Mouse (Mus musculus): ENCODE measurements around the gene Fos. TPM values are rescaled to one million over a fixed set of nuclear protein-coding genes. Genes with fewer than 3 reads are reported as not detected.

Gene Fos
- polyA plus RNA-seq, 1 experiment from 2014 or later = 38.8 TPM

DNA sequence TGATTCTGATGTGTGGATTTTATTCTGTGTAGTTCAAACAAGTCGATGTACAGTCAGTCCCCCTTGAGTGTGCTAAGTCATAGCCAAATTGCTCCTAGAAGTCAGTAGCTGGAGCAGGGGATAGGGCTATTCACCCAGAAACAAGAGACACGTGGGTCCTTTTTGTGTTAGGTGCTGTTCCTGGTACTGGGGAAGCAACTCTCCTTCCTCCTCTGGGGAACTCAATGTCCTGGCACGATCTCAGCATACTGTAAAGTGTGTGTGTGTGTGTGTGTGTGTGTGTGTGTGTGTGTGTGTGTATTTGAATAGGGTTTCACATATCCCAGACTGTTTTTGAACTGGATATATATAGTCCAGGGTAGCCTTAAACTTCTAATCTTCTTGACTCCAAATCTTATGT, 8.8 kb upstream of the Fos start:
- H3K27ac ChIP-seq = no peak overlapping the region
- no peak overlapping the region for H3K4me2 ChIP-seq
- H3K4me3 ChIP-seq = no peak overlapping the region
- H3K9ac ChIP-seq = no peak overlapping the region
- no peaks in the 10 kb centered on the region for H3K9me3 ChIP-seq
- no peak for ATAC-seq (ENCODE audit: insufficient number of reproducible peaks, low FRiP score, low TSS enrichment, low read depth)
- H3K36me3 ChIP-seq = no peaks in the 10 kb centered on the region
- peaks cover 14% of the 10 kb centered on the region for H3K4me1 ChIP-seq
- H3K27me3 ChIP-seq = no peaks in the 10 kb centered on the region
- WGBS = 49% methylated on average over 3 of the region's 3 CpGs

DNA sequence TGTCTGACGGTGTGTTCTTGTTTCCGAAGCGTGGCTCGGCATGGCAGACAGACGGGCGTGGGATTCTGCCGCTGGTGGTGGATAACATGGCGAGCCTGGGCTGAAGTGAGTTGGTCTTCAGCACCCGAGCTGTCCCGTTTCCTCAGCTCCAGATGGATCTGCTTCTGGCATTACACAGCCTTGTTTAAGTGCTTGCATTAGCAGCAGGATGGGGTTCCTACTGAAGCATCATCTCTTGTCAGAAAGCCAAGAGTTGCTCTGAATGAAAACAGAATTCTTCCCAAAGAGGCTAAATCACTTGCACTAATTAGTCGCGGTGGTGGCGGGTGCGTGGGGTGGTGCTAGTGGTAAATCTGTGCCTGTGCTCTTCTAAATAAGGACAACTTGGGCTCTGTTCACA, 5.8 kb upstream of the Fos start:
- Histone ChIP-seq H3K4me2 (no peak overlapping the region), H3K9ac (no peak overlapping the region), H3K4me1 (peaks cover 15% of the 10 kb centered on the region), H3K9me3 (no peaks in the 10 kb centered on the region), H3K27me3 (no peaks in the 10 kb centered on the region), H3K4me3 (no peak overlapping the region), H3K27ac (no peak overlapping the region), H3K36me3 (no peaks in the 10 kb centered on the region)
- ATAC-seq (ENCODE audit: insufficient number of reproducible peaks, low FRiP score, low TSS enrichment, low read depth) = no peak
- WGBS = 74% methylated on average over 14 of the region's 14 CpGs

- Histone ChIP-seq H3K27me3 (no peaks in the 10 kb centered on the region), H3K9ac (no peak overlapping the region), H3K4me1 (peaks cover 16% of the 10 kb centered on the region), H3K27ac (no peak overlapping the region), H3K9me3 (no peaks in the 10 kb centered on the region), H3K36me3 (no peaks in the 10 kb centered on the region), H3K4me2 (no peak overlapping the region), H3K4me3 (no peak overlapping the region)
- ATAC-seq (ENCODE audit: insufficient number of reproducible peaks, low FRiP score, low TSS enrichment, low read depth) = no peak
- 78% methylated on average over 12 of the region's 12 CpGs for WGBS
Measured at GRCm38 (mm10) chr12:85468666-85469065, 5.0 kb upstream of the Fos start.

- peak overlapping the region; percentile 64 for H3K4me3 ChIP-seq
- peaks cover 23% of the 10 kb centered on the region for H3K27me3 ChIP-seq
- peak overlapping the region; percentile 94 for H3K27ac ChIP-seq
- H3K9ac ChIP-seq = peak overlapping the region; percentile 18
- peak; percentile 42 for ATAC-seq (ENCODE audit: insufficient number of reproducible peaks, low FRiP score, low TSS enrichment, low read depth)
- peaks cover 39% of the 10 kb centered on the region for H3K4me1 ChIP-seq
- H3K36me3 ChIP-seq = peaks cover 5% of the 10 kb centered on the region; the same call in 1 of the 2 replicates
- WGBS = under 1% methylated on average over 42 of the region's 42 CpGs
- H3K9me3 ChIP-seq = no peaks in the 10 kb centered on the region
- H3K4me2 ChIP-seq = peak overlapping the region; percentile 96
Measured at GRCm38 (mm10) chr12:85471920-85472655, 1.6 kb upstream of the Fos start.

DNA sequence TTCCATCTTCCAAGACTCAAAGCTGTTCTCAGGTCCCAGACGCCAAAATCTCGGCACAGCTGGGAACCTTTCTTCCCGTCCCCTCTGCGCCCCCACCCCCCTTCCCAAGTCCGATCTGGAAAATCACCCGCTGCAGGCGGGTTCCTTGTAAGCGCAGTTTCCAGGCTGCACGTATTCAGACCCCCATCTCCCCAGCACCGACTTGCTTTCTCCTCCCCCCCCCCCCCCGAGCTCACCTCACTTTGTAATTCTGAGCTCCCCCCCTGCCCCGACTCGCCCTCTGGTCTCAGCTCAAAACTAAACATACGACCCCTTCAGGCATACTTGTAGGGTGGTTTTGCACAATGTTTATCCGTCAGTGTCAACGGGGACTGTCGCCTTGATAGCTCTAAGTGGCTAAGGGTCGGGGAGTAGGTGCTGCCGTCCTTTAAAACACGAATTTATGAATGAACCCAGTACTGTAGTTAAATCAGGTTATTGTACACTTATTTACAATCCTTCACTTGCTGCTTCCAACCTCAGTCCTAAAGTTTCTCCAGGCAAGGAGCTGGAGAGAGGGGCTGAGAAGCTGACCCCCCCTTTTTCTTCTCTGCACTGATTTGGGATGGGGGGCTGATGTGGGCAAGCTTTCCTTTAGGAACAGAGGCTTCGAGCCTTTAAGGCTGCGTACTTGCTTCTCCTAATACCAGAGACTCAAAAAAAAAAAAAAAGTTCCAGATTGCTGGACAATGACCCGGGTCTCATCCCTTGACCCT, 857 bp upstream of the Fos start:
- Histone ChIP-seq H3K27me3 (peaks cover 23% of the 10 kb centered on the region), H3K4me3 (peak overlapping the region; percentile 64), H3K4me2 (peak overlapping the region; percentile 96), H3K27ac (peak overlapping the region; percentile 94), H3K9me3 (no peaks in the 10 kb centered on the region), H3K36me3 (peaks cover 5% of the 10 kb centered on the region; the same call in 1 of the 2 replicates), H3K4me1 (peaks cover 39% of the 10 kb centered on the region), H3K9ac (peak overlapping the region; percentile 18; the same call in 1 of the 2 replicates)
- no peak for ATAC-seq (ENCODE audit: insufficient number of reproducible peaks, low FRiP score, low TSS enrichment, low read depth)
- WGBS = under 1% methylated on average over 22 of the region's 23 CpGs

GRCm38 (mm10) chr12:85474298-85475231, 875 bp downstream of the Fos start:
- Histone ChIP-seq H3K36me3 (peaks cover 5% of the 10 kb centered on the region; the same call in 1 of the 2 replicates), H3K9me3 (no peaks in the 10 kb centered on the region), H3K4me1 (peaks cover 46% of the 10 kb centered on the region), H3K27ac (peak overlapping the region; percentile 94), H3K4me2 (peak overlapping the region; percentile 96), H3K27me3 (peaks cover 23% of the 10 kb centered on the region), H3K9ac (peak overlapping the region; percentile 55), H3K4me3 (peak overlapping the region; percentile 64)
- under 1% methylated on average over 49 of the region's 49 CpGs for WGBS
- 0 out of 2 replicates have a peak, but pooled peaks have one; percentile 11 for ATAC-seq (ENCODE audit: insufficient number of reproducible peaks, low FRiP score, low TSS enrichment, low read depth)

- H3K9ac ChIP-seq = peak overlapping the region; percentile 11; the same call in 1 of the 2 replicates
- peak overlapping the region; percentile 64 for H3K4me3 ChIP-seq
- peaks cover 5% of the 10 kb centered on the region; the same call in 1 of the 2 replicates for H3K36me3 ChIP-seq
- H3K4me1 ChIP-seq = peaks cover 50% of the 10 kb centered on the region
- no peaks in the 10 kb centered on the region for H3K9me3 ChIP-seq
- peaks cover 23% of the 10 kb centered on the region for H3K27me3 ChIP-seq
- peak overlapping the region; percentile 96 for H3K4me2 ChIP-seq
- 23% methylated on average over 14 of the region's 16 CpGs for WGBS
- H3K27ac ChIP-seq = no peak overlapping the region
- no peak for ATAC-seq (ENCODE audit: insufficient number of reproducible peaks, low FRiP score, low TSS enrichment, low read depth)
Measured at GRCm38 (mm10) chr12:85475232-85475919, 1.7 kb downstream of the Fos start.

- H3K9ac ChIP-seq = no peak overlapping the region; the same call in 1 of the 2 replicates
- H3K27me3 ChIP-seq = peaks cover 23% of the 10 kb centered on the region
- no peak overlapping the region for H3K27ac ChIP-seq
- H3K9me3 ChIP-seq = no peaks in the 10 kb centered on the region
- peak overlapping the region; percentile 64 for H3K4me3 ChIP-seq
- ATAC-seq (ENCODE audit: insufficient number of reproducible peaks, low FRiP score, low TSS enrichment, low read depth) = no peak
- peaks cover 50% of the 10 kb centered on the region for H3K4me1 ChIP-seq
- peak overlapping the region; percentile 96 for H3K4me2 ChIP-seq
- 44% methylated on average over 23 of the region's 23 CpGs for WGBS
- peaks cover 5% of the 10 kb centered on the region; the same call in 1 of the 2 replicates for H3K36me3 ChIP-seq
Measured at GRCm38 (mm10) chr12:85475920-85476828, 2.5 kb downstream of the Fos start.

DNA sequence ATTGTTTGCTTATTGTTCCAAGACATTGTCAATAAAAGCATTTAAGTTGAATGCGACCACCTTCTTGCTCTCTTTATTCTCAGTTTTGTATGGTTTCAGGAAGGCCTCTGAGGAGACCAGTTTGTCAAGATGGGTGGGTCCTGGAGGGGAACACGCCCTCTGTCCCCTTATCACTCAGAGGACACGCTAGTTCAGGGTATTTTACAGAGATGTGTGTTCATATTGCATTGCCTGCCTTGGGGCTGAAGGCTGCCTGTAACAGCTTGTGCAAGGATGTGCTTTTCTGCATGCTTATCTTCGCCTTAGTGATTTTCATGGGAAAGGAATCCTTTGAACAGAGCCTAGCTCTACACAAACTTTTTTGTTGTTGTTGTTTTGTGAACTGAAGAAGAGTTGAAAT, 3.5 kb downstream of the Fos start:
- H3K4me1 ChIP-seq = peaks cover 44% of the 10 kb centered on the region
- no peak overlapping the region for H3K4me3 ChIP-seq
- no peak overlapping the region for H3K4me2 ChIP-seq
- no peak for ATAC-seq (ENCODE audit: insufficient number of reproducible peaks, low FRiP score, low TSS enrichment, low read depth)
- no peaks in the 10 kb centered on the region for H3K9me3 ChIP-seq
- peaks cover 23% of the 10 kb centered on the region for H3K27me3 ChIP-seq
- no peak overlapping the region for H3K27ac ChIP-seq
- peaks cover 5% of the 10 kb centered on the region; the same call in 1 of the 2 replicates for H3K36me3 ChIP-seq
- no peak overlapping the region for H3K9ac ChIP-seq
- 77% methylated on average over 4 of the region's 4 CpGs for WGBS

DNA sequence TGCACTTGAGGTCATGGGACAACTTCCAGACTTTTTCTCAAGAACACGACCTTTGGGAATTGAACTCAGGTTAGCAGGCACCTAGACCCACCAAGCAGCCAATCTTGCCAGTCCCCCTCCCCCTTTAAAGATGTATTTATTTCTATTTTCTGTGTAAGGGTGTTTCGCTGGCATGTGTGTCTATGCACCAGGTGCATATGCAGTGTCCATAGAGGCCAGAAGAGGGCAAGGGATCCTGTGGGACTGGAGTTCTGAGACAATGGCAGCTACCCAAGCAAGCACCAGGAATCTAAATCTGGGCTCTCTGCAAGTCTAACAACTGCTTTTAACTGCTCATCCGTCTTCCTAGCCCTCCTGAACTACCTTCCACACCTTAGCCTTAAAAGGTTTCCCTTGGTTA, 4.1 kb downstream of the Fos start:
- no peak overlapping the region for H3K9ac ChIP-seq
- H3K4me1 ChIP-seq = peaks cover 38% of the 10 kb centered on the region
- no peak for ATAC-seq (ENCODE audit: insufficient number of reproducible peaks, low FRiP score, low TSS enrichment, low read depth)
- WGBS = 65% methylated on average over 3 of the region's 3 CpGs
- no peaks in the 10 kb centered on the region for H3K9me3 ChIP-seq
- no peak overlapping the region for H3K27ac ChIP-seq
- no peak overlapping the region for H3K4me3 ChIP-seq
- H3K27me3 ChIP-seq = peaks cover 23% of the 10 kb centered on the region
- H3K36me3 ChIP-seq = peaks cover 5% of the 10 kb centered on the region; the same call in 1 of the 2 replicates
- H3K4me2 ChIP-seq = no peak overlapping the region
